Mouse (Mus musculus) lung, postnatal 10 days (tissue): Measurements from ENCODE around the gene Uvssa.

Experiments used
- DNase-seq: peaks from one replicate; pipeline ENCODE4 v3.0.0; 2021

Uvssa gene

DNA sequence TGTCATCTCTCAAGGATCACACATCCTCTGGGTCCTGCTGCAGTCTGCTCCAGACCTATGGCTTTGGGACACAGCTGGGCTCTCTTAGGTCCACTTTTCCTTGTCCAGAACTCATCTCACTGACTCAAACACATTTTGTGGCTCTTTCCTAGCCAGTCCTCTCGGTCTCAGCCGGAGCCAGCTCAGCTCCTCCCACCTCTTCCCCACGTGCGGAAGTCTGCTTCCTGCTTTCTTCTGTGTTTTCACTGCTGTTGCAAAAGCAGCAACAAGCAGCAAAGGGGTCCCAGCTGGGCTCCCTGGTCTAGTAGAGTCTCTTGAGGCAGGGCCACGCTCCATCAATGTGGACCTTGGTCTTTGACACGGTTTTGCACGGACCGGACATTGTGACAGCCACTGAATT, 77.4 kb downstream of the Uvssa start:
- no peak for DNase-seq

DNA sequence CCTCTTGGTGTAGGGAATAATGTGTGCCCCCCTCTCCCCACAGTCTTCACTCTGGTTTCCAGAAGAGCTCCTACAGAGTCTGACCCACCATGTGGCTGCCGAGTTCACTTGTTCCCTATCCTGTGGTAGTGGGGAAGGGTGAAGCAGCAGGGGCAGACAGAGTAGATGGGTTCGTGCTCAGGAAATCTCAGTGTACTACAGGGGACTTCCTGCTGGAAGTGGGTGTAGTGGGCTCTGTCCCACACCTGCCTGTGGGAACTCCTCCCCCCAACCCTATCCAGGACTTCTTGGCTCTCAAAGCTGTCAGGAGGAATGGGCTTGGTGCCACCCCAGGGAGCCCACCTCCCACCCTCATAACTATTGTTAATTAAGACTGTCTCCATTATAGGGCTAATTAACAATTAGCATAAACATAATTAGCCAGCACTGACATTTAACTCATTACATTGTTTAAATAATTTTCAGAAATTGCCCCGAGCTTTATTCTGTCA, 79.8 kb downstream of the Uvssa start:
- no peak for DNase-seq

DNA sequence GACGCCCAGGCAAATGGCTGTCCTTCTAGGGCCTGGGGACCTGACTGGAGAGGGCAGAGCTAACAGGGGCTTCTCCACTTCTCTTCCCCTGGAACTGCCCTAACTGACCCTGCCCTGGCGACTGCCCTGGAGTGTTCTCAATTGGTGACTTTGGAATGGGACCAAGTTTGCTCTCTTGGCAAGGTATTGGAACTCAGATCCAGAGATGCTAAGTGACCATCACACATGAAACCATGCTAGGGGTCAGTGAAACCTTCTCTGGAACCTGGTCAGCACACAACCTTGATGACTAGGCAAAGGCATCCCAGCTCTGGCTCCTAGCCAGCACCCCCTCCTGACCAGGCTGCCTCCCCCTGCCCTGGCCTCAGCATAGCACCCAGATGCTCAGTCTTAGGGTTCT, 80.8 kb downstream of the Uvssa start:
- DNase-seq: no peak

DNA sequence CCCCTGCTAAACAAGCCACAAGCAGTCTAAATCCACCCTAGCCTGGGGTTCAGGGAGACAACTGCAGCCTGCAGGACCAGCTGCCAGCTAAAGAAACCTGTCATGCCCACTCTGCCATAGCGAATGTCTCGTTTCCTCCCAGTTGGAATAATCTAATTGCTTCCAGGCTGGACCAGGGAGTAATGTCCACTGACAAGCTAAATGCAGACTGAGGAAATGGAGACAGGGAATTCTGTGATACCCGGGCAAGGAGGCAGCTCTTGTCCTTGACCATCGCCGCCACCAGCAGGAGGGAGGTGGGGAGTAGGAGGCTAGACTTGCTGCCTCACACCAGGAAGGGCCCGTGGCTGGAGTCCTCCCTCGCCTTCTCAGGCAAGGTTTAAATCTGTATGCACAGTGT, 86.0 kb downstream of the Uvssa start:
- DNase-seq: no peak

DNA sequence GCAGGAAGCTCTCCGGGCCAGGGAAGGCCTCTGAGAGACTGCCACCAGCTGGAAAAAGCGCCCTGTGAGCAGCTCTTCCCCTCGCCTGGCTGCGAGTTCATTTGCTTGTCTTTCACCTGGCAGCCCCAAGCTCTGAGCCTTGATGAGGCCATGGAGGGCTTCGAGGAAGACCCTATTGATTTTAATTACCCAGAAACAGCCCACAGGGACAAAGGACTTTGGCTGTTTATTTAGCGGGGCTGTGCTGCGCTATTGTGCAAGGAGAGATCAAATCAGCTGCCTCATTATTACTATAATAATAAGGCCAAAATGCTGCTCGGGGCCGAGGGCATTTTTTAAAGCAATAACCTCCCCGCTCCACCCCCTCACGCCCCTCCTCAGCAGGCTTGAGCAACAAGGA, 87.1 kb downstream of the Uvssa start:
- no peak for DNase-seq
